Mouse (Mus musculus) lung, adult 2 months (tissue): ENCODE data around the gene Ccdc85b. TPM values are rescaled to one million over a fixed set of nuclear protein-coding genes. Genes with fewer than 3 reads are reported as not detected.
A peak's percentile ranks its signal among the peaks of the same experiment; 100 is the strongest.
"Not testable (repeated sequence)": the region's sequence is repeated elsewhere in the genome, so short reads cannot be mapped to it uniquely, and the experiment has no call there.

Source experiments
- DNase-seq: peaks from one replicate; pipeline ENCODE4 v3.0.0; 2022
- H3K4me1 ChIP-seq: fragments of 200-500 bp; 2 replicates; pipeline ENCODE4 v1.6.1; 2011; ENCODE audit warnings: low read length; ENCODE audit not compliant: control insufficient read depth, insufficient read depth
- H3K4me3 ChIP-seq: fragments of 200-500 bp; replicated peaks from 2 replicates; pipeline ENCODE3; 2011; ENCODE audit warnings: low read depth, mild to moderate bottlenecking, control low read depth, low read length; ENCODE audit errors: extremely low read depth
- CTCF ChIP-seq: fragments of 200-500 bp; IDR thresholded peaks from 2 replicates; pipeline ENCODE4 v1.5.1; 2011; ENCODE audit warnings: mild to moderate bottlenecking, low read length, control low read depth; ENCODE audit not compliant: insufficient read depth
- POLR2A ChIP-seq: fragments of 200-500 bp; IDR thresholded peaks from 2 replicates; pipeline ENCODE4 v1.6.1; 2011; ENCODE audit warnings: low read depth, mild to moderate bottlenecking, control low read depth, low read length, borderline replicate concordance; ENCODE audit errors: extremely low read depth
- WGBS: fragments of 180-500 bp; shearing (Covaris S2); methylation state at CpG from one replicate; pipeline ENCODE4 v1.1.7; 2018; 5-methylcytosine and 5-hydroxymethylcytosine counted together
- polyA plus RNA-seq: library from polyadenylated mRNA; depleted of rRNA; stranded (reverse); fragments of >200 nt; gene quantifications from 2 replicates; pipeline ENCODE4 v1.2.3, GENCODE M21; 2012

Gene Ccdc85b
- polyA plus RNA-seq, 1 experiment = 15.8 TPM

DNA sequence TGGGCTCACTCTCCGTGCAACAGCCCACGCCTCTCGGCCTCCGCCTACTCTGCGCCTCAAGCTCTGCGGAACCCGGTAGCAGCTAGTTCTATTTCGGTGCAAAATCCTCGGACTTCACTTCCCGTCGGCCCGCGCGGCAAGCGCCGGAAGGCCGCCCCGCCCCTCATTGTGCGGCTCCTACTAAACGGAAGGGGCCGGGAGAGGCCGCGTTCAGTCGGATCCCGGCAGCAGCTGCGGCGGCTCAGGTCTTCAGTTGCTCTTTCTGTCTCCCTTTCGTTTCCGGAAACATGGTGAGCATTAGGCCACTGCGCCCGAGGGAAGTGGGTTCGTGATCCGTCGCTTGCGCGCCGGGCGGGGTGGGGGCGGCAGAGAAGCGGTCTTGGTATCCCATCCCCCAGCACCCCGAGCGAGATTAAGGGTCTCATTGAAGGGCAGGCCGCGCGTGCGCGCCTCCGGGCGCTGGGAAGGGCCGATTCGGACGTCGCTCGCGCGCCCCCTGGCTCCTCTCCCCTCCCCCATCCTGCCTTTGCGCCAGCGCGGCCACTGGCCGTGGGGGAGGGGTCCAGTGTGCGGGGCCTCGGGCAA lies 32.7 kb upstream of the Ccdc85b start, which contains the start of gene Cfl1:
Gene Cfl1, plus strand, starts transcription at position 143 of the 585 bp plus-strand sequence.
- under 1% methylated on average over 62 of the region's 62 CpGs for WGBS
- H3K4me1 ChIP-seq = peaks cover 7% of the 10 kb centered on the region; the same call in 1 of the 2 replicates
- no peak for TF ChIP-seq CTCF
- TF ChIP-seq POLR2A = peak; percentile 96
- peak within 1 kb of the TSS; percentile 93 for H3K4me3 ChIP-seq
- DNase-seq = peak; percentile 92

DNA sequence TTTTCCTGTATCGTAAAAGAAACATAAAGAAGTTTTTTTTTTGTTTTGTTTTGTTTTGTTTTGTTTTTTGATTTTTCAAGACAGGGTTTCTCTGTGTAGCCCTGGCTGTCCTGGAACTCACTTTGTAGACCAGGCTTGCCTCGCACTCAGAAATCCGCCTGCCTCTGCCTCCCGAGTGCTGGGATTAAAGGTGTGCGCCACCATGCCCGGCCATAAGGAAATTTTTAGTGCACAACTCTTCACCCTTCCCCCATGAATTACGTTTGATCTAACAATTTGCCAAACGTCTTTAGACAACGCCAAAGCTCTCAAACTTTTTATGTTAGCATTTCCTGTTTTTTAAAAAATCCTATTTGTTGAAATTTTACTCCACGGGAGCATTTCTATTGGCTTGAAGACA lies 32.0 kb upstream of the Ccdc85b start:
- DNase-seq, H3K4me3 ChIP-seq, H3K4me1 ChIP-seq: not testable (repeated sequence)
- WGBS = 27% methylated on average over 10 of the region's 10 CpGs

DNA sequence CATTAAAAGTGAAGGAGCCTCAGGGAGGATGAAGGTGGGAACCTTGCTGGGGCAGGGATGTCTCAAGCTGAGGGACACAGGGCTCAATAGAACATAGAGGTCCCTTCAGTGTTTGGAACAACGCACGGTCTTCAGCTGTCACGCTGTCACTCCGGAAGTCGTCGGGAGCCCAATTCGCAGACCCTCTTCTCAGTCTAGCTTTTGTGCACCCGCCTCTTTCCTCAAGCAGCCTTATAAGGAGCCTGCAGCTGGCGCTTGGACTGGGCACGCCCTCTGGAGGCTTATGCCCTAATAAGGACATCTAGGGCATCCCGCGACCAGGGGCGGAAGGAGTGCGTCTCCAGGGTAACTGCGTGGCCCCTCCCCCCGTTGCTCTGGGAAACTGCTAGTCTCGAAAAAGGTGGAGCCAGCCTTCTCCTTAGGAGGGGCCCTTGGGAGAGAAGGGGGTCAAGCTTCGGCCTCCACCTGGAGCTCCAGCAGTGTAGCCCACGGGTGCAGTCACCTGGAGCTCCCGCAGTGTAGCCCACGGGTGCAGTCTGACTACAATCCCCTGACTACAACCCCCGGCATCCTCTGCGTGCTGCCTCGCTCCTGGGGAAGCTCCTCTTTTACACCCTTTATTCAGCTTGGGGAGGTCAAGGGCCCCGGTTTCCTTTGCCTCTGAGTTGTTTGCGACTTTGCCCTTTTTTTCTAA lies 31.3 kb upstream of the Ccdc85b start:
- under 1% methylated on average over 26 of the region's 26 CpGs for WGBS
- Histone ChIP-seq H3K4me3 (peak overlapping the region; percentile 81), H3K4me1 (peaks cover 6% of the 10 kb centered on the region; the same call in 1 of the 2 replicates)
- DNase-seq = peak; percentile 97
- TF ChIP-seq POLR2A = peak; percentile 92
- TF ChIP-seq CTCF = no peak

DNA sequence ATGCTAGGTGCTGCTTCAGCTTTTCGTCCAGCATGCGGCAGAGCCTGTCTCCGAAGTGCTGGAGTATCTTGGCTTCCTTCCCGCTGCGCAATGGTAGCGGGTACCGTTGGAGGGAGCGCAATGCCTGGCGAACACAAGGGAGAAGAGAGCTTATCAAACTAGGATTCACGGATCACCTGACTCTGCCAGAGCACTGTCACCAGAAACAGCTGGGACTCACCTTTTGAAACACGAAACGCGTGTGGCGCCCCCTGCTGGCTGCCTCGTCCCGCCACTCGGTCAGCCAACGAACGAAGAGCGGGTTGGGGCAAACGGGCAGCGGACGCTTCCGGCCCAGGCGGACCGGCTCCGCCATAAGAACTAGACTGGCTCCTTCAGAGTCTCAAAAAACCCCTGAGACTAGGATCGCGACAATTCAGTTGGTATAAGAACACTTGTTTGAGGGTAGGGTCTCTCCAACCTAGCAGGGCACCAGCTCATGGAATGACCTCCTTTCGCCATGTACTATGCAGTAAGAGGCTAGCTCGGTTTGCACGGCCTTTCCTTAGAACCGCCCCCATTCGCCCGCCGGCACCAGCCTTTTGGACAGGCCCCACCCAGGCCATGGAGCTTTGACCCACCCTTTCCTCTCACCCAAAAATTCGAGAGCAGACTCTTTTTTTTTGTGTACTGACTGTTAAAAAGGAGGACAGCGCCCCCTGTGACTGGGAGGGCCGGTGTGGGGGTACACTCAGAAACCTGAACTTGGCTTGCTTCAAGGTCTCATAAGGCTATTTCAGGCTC lies 30.3 kb upstream of the Ccdc85b start, which contains the start of gene Mus81:
Gene Mus81, minus strand, starts transcription at position 635 of the 783 bp plus-strand sequence.
- under 1% methylated on average over 39 of the region's 39 CpGs for WGBS
- TF ChIP-seq POLR2A (peak; percentile 85), CTCF (peak; percentile 68)
- Histone ChIP-seq H3K4me3 (peak within 1 kb of the TSS; percentile 81), H3K4me1 (peaks cover 5% of the 10 kb centered on the region; the same call in 1 of the 2 replicates)
- DNase-seq = peak; percentile 98

DNA sequence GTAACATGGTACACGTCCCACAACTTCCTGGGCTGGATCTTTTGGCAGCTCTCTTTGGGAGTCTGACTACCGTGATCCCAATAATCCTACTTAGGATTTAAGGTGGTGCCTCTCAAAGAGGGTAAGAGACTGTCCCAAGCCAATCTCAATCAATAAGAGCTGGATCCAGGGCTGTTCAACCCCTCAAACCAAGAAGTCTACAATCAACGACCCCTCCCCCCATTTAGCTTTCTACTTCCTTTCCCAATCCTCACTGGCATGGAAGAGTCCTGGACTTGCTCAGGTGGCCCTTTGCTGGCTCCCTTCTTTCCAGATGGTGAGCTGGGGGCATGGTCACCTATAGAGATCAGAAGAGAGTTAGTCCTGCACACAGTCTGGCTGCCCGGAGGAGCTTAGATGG lies 29.1 kb upstream of the Ccdc85b start:
- WGBS = 61% methylated on average over 4 of the region's 4 CpGs
- no peak overlapping the region for H3K4me3 ChIP-seq
- DNase-seq = no peak
- no peak for TF ChIP-seq POLR2A
- TF ChIP-seq CTCF = no peak
- peaks cover 5% of the 10 kb centered on the region; the same call in 1 of the 2 replicates for H3K4me1 ChIP-seq

DNA sequence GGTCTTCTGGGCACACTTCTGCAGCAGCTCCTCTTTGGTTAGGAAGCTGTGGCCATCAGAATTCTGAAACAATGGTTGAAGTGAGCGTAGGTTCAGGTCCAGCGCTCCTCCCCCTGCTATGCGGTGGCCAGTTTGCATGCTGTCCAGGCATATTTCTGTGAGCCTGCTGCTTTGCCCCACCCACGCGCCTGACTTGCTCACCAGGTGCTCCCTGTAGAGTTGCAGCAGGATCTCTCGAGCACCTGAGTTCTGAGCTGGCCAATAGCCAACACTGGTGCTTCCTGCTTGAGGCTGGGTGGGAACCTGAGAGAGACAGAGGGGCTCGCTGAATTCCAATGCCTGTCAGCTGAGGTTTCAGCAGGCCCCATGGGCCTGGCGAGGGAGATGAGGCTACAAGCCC lies 28.6 kb upstream of the Ccdc85b start:
- peak; percentile 41 for DNase-seq
- no peak for TF ChIP-seq CTCF
- 66% methylated on average over 8 of the region's 8 CpGs for WGBS

DNA sequence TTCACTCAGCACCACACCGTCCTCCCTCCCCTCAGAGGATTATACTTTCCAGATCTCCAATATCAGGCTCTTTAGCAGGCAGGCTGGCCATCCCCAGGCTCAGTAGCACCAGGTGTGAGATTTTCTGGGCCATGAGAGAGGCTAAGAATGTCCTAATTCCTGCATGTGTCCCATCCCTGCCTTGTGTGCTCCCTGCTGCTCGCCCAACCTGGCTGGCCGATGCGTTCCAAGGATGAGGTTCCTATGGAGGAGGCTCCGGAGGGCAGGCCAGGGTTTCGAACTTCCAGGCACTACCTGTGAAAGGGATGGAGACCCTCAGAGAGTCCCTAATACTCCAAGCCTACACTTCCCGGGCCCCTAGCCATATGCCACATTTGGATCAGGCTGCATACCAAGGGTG lies 28.1 kb upstream of the Ccdc85b start:
- peaks cover 5% of the 10 kb centered on the region; the same call in 1 of the 2 replicates for H3K4me1 ChIP-seq
- DNase-seq = no peak
- no peak for TF ChIP-seq POLR2A
- TF ChIP-seq CTCF = no peak
- H3K4me3 ChIP-seq = no peak overlapping the region
- 88% methylated on average over 7 of the region's 7 CpGs for WGBS

More for the DNA sequence above, 28.6 kb upstream of the Ccdc85b start:
- Histone ChIP-seq H3K4me1 (peaks cover 5% of the 10 kb centered on the region; the same call in 1 of the 2 replicates), H3K4me3 (no peak overlapping the region)

DNA sequence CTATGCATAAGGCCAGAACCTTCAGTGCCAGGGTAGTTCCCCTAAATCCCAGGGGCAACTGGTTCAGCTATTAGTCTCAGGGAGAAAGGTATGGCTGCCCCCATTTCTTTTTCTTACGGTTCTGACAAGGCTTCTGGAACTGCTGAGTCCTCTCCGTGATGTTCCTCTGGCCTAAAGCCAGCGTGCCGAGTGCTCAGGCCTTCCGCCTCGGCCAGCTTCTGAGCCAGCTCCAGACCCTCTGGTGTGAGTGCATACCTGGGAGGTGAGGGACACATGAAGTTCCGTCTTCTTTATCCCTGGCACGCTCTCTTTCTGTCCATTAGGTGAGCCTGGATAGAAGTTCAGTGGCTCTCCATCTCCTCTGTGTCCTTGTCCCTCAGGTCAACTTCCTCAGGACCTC lies 27.7 kb upstream of the Ccdc85b start:
- WGBS = 62% methylated on average over 8 of the region's 8 CpGs
- DNase-seq = no peak
- no peak for TF ChIP-seq POLR2A
- no peak for TF ChIP-seq CTCF
- peaks cover 5% of the 10 kb centered on the region; the same call in 1 of the 2 replicates for H3K4me1 ChIP-seq
- no peak overlapping the region for H3K4me3 ChIP-seq

DNA sequence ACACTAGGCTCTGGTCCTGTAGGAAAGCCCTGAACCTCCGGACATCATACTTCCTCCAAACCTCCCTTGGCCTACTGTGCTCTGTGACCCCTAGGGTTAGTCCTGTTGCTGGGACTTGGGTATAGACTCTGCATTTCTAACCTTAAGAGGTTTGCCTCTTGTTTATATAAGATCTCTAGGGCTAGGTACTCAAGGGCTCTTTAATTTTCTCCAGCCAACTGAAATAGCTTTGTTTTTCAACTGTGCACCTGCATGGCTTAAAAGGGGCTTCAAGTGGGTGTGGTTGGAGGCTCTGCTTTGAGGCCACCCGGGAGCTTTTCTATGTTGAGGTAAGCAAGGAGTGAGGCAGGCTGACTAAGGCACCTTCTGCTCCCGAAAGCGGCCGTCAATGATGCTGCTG lies 26.8 kb upstream of the Ccdc85b start:
- peaks cover 5% of the 10 kb centered on the region; the same call in 1 of the 2 replicates for H3K4me1 ChIP-seq
- no peak overlapping the region for H3K4me3 ChIP-seq
- WGBS = 77% methylated on average over 5 of the region's 5 CpGs
- DNase-seq = no peak
- TF ChIP-seq POLR2A (no peak), CTCF (no peak)
